Mouse (Mus musculus): Measurements from ENCODE around the gene Wrb.

GRCm38 (mm10) chr16:96145814-96146213, 607 bp downstream of the Wrb start:
- no peak for TF ChIP-seq CTCF (IDR thresholded peaks at IDR 0.05; ENCODE audit: low read depth, low read length)
- TF ChIP-seq EP300 (IDR thresholded peaks at IDR 0.05; ENCODE audit: insufficient read depth, low read depth, low read length), result no peak
- TF ChIP-seq POLR2A (IDR thresholded peaks at IDR 0.05; ENCODE audit: insufficient read depth, low read length), result no peak
